Mouse (Mus musculus) left cerebral cortex, adult 8-10 months (tissue): Measurements from ENCODE around the gene Kdsr. TPM values are rescaled to one million over a fixed set of nuclear protein-coding genes. Genes with fewer than 3 reads are reported as not detected.

Experiments
- DNase-seq, 2 experiments: peaks; one replicate each; pipeline ENCODE4 v3.0.0; 2022; ENCODE audit warnings: low spot score in 2 of 2
- total RNA-seq, 4 experiments: library from RNA; stranded (reverse); gene quantifications; 2 replicates each; pipeline ENCODE4 v1.2.4; 2022

Gene Kdsr
- total RNA-seq, 4 experiments from 2014 or later = 26.3 to 28.6 (median 28.1) TPM

- DNase-seq = no peak
These were observed 63.9 kb downstream of the Kdsr start for GRCm38 (mm10) chr1:106695649-106696048.

- DNase-seq = no peak
These were observed 65.2 kb downstream of the Kdsr start for GRCm38 (mm10) chr1:106694316-106694715.

- no peak for DNase-seq
These were observed 66.9 kb downstream of the Kdsr start for GRCm38 (mm10) chr1:106692599-106692998.

DNA sequence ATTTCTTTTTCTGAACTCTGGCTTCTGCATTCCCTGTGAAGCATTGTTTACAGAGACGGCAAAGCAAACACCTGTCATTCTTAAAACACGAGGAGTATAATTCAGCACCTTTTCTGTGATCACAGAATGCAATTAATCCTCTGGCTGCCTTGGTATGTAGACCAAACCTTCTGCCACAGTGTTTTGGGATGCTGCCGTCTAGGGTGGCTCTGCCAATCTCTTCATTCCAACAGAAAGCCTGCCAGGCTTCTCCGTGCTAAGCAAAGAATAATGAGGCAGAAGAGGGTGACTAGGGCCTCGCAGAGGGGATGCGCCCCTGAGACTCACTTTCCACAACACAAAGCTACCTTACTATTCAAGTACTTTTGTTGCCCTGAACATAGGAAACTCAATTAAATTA is 68.6 kb downstream of the Kdsr start:
- DNase-seq = no peak

DNA sequence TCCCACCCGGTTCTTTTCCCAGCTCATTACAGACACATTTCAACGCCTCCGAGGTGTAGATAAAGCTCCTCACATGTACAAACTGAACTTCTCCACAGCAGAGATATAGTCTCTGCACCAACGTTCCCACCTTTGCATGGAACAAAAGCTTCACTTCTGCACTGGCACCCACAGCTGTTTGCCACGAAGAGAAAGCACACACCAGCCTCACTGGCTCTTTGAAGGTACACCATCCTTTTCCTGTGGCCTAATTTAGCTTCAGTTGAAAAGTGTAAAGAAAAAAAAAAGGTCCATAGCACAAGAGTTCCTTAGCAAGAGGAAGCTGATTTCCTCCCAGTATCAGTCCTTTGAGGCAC is 71.4 kb downstream of the Kdsr start:
- no peak for DNase-seq

DNA sequence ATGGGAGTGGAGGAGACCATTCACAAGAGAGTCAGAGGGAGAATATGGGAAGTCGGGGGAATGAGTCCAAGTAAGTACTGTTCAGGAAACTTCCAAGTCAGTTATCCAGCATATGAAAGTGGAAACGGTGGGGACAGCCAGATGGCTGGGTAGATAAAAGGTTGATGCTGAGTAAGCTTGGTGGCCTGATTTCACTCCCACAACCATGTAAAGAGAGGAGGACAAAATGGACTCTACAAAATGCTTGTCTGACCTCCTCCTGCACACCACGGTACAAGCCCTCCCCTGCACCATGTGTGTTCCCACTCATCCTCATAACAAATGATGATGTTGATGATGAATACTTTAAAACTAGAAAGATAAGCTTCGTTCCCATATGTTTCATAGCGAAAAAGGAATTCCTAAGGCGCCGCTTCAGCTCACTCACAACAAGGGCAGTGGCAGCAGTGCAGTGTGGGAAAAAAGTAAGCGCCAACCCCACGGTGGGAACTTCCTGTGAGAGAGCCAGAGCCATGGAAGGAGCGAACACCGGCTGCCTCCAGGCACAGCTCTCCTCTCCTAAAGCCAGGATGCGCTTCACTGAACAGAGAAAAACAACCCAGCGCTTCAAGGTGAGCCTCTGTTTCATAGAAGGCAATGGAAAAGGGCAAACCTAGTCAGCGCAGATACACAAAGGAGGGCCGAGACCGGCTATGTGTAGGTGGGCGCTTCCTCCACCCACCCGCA is 71.9 kb downstream of the Kdsr start:
- peak in 1 of 2 experiments; percentile 20 for DNase-seq

GRCm38 (mm10) chr1:106685702-106686101 is 73.8 kb downstream of the Kdsr start:
- no peak for DNase-seq

- no peak for DNase-seq
These were observed 75.0 kb downstream of the Kdsr start for GRCm38 (mm10) chr1:106684546-106684945.

DNA sequence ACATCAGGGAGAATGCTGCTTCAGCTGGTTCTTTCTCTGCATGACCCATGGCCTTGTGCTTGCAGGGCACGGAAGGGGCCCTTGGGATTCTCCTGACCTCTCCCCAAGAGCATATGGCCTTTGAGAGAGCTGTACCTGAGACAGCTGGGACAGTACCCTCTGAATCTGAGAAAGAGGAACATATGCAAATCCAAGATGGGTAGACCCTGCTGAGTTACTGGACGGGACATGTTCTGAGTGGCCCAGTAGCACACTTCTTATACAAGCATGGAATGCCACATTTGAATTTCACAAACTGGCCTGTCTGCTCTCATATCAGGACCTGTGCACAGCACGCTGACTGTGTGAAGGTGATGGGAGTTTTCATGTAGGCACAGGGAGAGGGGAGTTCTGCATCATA is 76.7 kb downstream of the Kdsr start:
- DNase-seq = no peak

DNA sequence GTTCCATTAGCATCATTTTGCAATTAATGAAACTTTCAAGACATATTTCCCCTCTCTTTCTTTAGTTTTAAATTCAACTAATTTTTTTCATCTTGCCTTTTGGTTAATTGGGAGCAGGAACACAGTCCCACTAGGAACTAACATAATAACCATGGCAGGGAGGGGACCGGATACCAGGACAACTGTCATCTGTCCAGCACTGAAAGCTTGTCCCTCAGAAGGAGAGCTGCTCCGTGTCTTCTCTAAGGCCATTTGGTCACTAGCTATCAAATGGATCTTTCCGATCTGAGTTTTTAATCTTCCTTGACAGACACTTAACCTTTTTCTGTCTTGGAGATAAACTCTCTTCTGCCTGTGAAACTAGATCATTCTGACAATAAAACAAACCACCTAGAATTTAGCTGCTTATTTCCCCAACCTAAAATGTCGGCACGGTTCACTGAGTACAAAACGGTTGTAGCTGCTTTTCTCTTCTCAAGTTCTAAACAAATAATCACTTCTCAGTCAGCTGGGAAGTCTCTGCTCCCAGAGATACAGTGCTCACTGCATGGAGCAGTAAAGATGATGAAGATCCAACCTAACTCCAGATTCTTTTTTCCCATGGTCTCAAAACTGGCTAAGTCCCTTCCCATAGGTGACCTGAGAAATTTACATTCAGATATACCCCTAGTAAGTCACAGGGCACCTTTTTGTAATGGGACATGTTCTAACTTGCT is 79.6 kb downstream of the Kdsr start:
- DNase-seq = no peak

GRCm38 (mm10) chr1:106678060-106678478 is 81.5 kb downstream of the Kdsr start:
- DNase-seq = no peak

Other genes with a start within 250 kb of the Kdsr start
- gene Bcl2, start 45.5 kb downstream of the Kdsr start, total RNA-seq = 10 to 100 TPM; 12.1 to 16.1 (median 13.3) TPM
- 10 to 100 TPM; 48.8 to 60.1 (median 57.2) TPM for gene Vps4b, start 37.0 kb upstream of the Kdsr start, total RNA-seq
- not detected for gene Serpinb5, start 101.4 kb upstream of the Kdsr start, total RNA-seq
- under 1 TPM in 2 of 4 experiments, not detected in 2; 0.21 to 0.30 TPM for gene Serpinb12, start 174.7 kb upstream of the Kdsr start, total RNA-seq
- gene Serpinb13, start 221.3 kb upstream of the Kdsr start, total RNA-seq = not detected